Mouse (Mus musculus) testis, adult 2 months (tissue): ENCODE data around the gene Lhfpl5.

ENCODE experiments used
- CTCF ChIP-seq: fragments of 200-500 bp; IDR thresholded peaks from 2 replicates; pipeline ENCODE4 v1.5.1; 2012; ENCODE audit warnings: low read depth, mild to moderate bottlenecking, inconsistent platforms, low read length, moderate library complexity; ENCODE audit not compliant: control insufficient read depth, insufficient read depth, insufficient replicate concordance
- POLR2A ChIP-seq: fragments of 200-500 bp; IDR thresholded peaks from 2 replicates; pipeline ENCODE4 v1.6.1; 2012; ENCODE audit warnings: low read depth, mild to moderate bottlenecking, inconsistent platforms, low read length, moderate library complexity; ENCODE audit not compliant: control insufficient read depth

- TF ChIP-seq CTCF (no peak), POLR2A (no peak)
These were observed at the start of gene Lhfpl5 for GRCm38 (mm10) chr17:28575244-28576125.
